8 mouse cellular contexts compared by ENCODE assay signal in the genomic region with DNA sequence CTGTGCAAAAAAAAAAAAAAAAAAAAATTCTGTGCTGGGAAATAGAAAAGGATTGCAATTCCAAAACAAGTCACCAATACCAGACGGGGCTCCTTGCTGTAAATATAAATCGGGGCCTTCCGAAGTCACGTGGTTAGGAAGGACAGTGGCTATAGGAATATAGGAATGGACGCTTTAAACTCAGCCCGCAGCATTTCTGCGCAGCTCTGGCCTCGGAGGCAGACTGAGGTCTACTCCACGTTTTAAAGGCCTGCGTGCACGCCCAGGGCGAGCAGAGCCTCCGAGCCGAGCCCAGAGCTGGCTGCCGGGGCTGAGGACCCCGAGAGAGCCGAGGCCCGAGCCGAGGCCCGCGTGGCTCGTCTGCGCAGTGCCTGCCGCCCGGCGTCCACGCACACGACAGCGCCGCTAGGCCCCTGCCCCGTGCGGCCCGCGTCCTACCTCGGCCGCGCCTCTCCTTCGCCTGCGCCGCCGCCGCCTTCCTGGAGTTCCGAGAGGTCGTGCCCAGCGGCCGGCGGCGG. TPM values are rescaled to one million over a fixed set of nuclear protein-coding genes. Genes with fewer than 3 reads are reported as not detected.
A peak's percentile ranks its signal among the peaks of the same experiment; 100 is the strongest.
DNase-seq lines count a peak whose midpoint lies in the region; ATAC-seq and TF ChIP-seq lines count a peak whose summit lies in the region.

No protein-coding gene starts in this region.

- H3K27ac ChIP-seq in gastrocnemius, adult 2 months, result peak overlapping the region; percentile 91
- peak overlapping the region; percentile 94 for H3K27ac ChIP-seq in heart, postnatal 0 days (ENCODE audit: low read depth)
- H3K27ac ChIP-seq in liver, postnatal 0 days (ENCODE audit: low read depth), result peak overlapping the region; percentile 88

- peak overlapping the region; percentile 94 for H3K4me3 ChIP-seq in gastrocnemius, adult 2 months
- H3K4me3 ChIP-seq in heart, postnatal 0 days (ENCODE audit: low read depth, low read length), result peak overlapping the region; percentile 89
- H3K4me3 ChIP-seq in liver, postnatal 0 days (ENCODE audit: low read depth, low read length), result peak overlapping the region; percentile 64

- H3K36me3 ChIP-seq in heart, postnatal 0 days (replicated peaks; ENCODE audit: control insufficient read depth, insufficient read depth, low read length), result peaks cover 4% of the 10 kb centered on the region; the same call in 1 of the 2 replicates
- 0 out of 2 replicates have a peak, but pooled peaks cover 4% of the 10 kb centered on the region for H3K36me3 ChIP-seq in liver, postnatal 0 days (replicated peaks; ENCODE audit: insufficient read depth, low read length)

- DNase-seq in gastrocnemius, adult 2 months, result no peak
- no peak for DNase-seq in gastrocnemius, adult 8-10 months (ENCODE audit: low spot score in 2 of 2)
- peak; percentile 53 to 63 for DNase-seq in right cerebral cortex, postnatal 10 days (ENCODE audit: low spot score in 2 of 2)
- DNase-seq in right cerebral cortex, postnatal 25 days, result no peak
- peak; percentile 36 for DNase-seq in heart, postnatal 0 days (ENCODE audit: low spot score)
- no peak for DNase-seq in liver, postnatal 0 days
- DNase-seq in telencephalon, adult 2 months (ENCODE audit: low read depth, low spot score), result peak; percentile 32
- DNase-seq in thymus, postnatal 36 days, result no peak

- no peak for TF ChIP-seq EP300 in heart, postnatal 0 days (IDR thresholded peaks at IDR 0.05; ENCODE audit: low read depth)
- TF ChIP-seq EP300 in liver, postnatal 0 days (IDR thresholded peaks at IDR 0.05; ENCODE audit: low read depth), result no peak

- H3K4me2 ChIP-seq in heart, postnatal 0 days (ENCODE audit: low read depth, low read length), result peak overlapping the region; percentile 98
- H3K4me2 ChIP-seq in liver, postnatal 0 days (ENCODE audit: low read depth, low read length), result peak overlapping the region; percentile 97

- peak overlapping the region; percentile 92 for H3K9ac ChIP-seq in heart, postnatal 0 days (replicated peaks; ENCODE audit: low read depth, low read length)
- H3K9ac ChIP-seq in liver, postnatal 0 days (replicated peaks), result peak overlapping the region; percentile 81

- peaks cover 8% of the 10 kb centered on the region for H3K4me1 ChIP-seq in heart, postnatal 0 days (ENCODE audit: control insufficient read depth, insufficient read depth)
- H3K4me1 ChIP-seq in liver, postnatal 0 days (ENCODE audit: insufficient read depth), result peaks cover 8% of the 10 kb centered on the region; the same call in 1 of the 2 replicates

- intact Hi-C loops in gastrocnemius, adult 2 months (cut with DNase I), result loop anchor here (10.0 kb wide), 1 partner anchor 1098 kb away; a partner anchor contains a TSS

- WGBS in heart, postnatal 0 days, result 0% methylated on average over 34 of the region's 48 CpGs
- WGBS in liver, postnatal 0 days (ENCODE audit: insufficient replicate concordance), result under 1% methylated on average over 47 of the region's 48 CpGs

- ATAC-seq in heart, postnatal 0 days (ENCODE audit: insufficient read depth, low read depth), result peak; percentile 58; the same call in 1 of the 2 replicates
- ATAC-seq in liver, postnatal 0 days, result peak; percentile 69

- no peaks in the 10 kb centered on the region for H3K27me3 ChIP-seq in heart, postnatal 0 days (ENCODE audit: control insufficient read depth, insufficient read depth, low read length)
- H3K27me3 ChIP-seq in liver, postnatal 0 days (ENCODE audit: insufficient read depth, low read length), result no peaks in the 10 kb centered on the region

- no peak for TF ChIP-seq CTCF in gastrocnemius, adult 2 months (IDR thresholded peaks at IDR 0.05)
- TF ChIP-seq CTCF in heart, postnatal 0 days (IDR thresholded peaks at IDR 0.05; ENCODE audit: low read depth), result no peak
- no peak for TF ChIP-seq CTCF in liver, postnatal 0 days (IDR thresholded peaks at IDR 0.05; ENCODE audit: low read depth)

- no peaks in the 10 kb centered on the region for H3K9me3 ChIP-seq in heart, postnatal 0 days (replicated peaks; ENCODE audit: control insufficient read depth, low read length)
- no peaks in the 10 kb centered on the region for H3K9me3 ChIP-seq in liver, postnatal 0 days (ENCODE audit: low read length)

RNA-seq across cellular contexts. Expression of a gene that starts 0.7 kb away (rescaled TPM):
- total RNA-seq in gastrocnemius, adult 2 months (2021), result 10 to 100 TPM; 42.1 to 45.2 TPM
- total RNA-seq in gastrocnemius, adult 8-10 months (2022), result 10 to 100 TPM; 42.6 to 48.0 (median 47.3) TPM
- 13.2 and 30.0 TPM in 2 replicates for total RNA-seq in heart, postnatal 0 days (2014; rRNA removed; ENCODE audit: low replicate concordance)
- polyA plus RNA-seq in heart, postnatal 0 days (2015; fragmentation: Nextera tagmentation; extraction: Ambion mirVana), result 48.7 and 48.9 TPM in 2 replicates
- 28.1 and 30.5 TPM in 2 replicates for polyA plus RNA-seq in liver, postnatal 0 days (2015; fragmentation: Nextera tagmentation; extraction: Ambion mirVana)

RNA-seq across cellular contexts. Expression of a gene that starts 49.4 kb away (rescaled TPM):
- under 1 TPM; 0.38 to 0.89 TPM for total RNA-seq in gastrocnemius, adult 2 months (2021)
- total RNA-seq in gastrocnemius, adult 8-10 months (2022), result under 1 TPM; 0.22 to 0.73 (median 0.45) TPM
- total RNA-seq in heart, postnatal 0 days (2014; rRNA removed; ENCODE audit: low replicate concordance), result 3.4 and 4.0 TPM in 2 replicates
- 4.9 and 5.0 TPM in 2 replicates for polyA plus RNA-seq in heart, postnatal 0 days (2015; fragmentation: Nextera tagmentation; extraction: Ambion mirVana)
- 0.90 and 0.96 TPM in 2 replicates for polyA plus RNA-seq in liver, postnatal 0 days (2015; fragmentation: Nextera tagmentation; extraction: Ambion mirVana)

Comparison
In these comparisons a context has a peak if more than half of its experiments do, and no peak if none do; other contexts are left out.
1. DNase-seq: peak in right cerebral cortex, postnatal 10 days (2 of 2), heart, postnatal 0 days (single experiment) and telencephalon, adult 2 months (single experiment); none in gastrocnemius, adult 2 months (single experiment), gastrocnemius, adult 8-10 months (0 of 2), right cerebral cortex, postnatal 25 days (single experiment), liver, postnatal 0 days (single experiment) and thymus, postnatal 36 days (0 of 2).
2. Peak in every context shown above with its lines, with median percentiles within 50 percentile points of each other: H3K27ac ChIP-seq and H3K4me3 ChIP-seq.